Mouse (Mus musculus) thymus, adult 2 months (tissue): Measurements from ENCODE around the gene Fam98c. TPM values are rescaled to one million over a fixed set of nuclear protein-coding genes. Genes with fewer than 3 reads are reported as not detected.
"Not testable (repeated sequence)": the region's sequence is repeated elsewhere in the genome, so short reads cannot be mapped to it uniquely, and the experiment has no call there.

Experiments
- DNase-seq: peaks from one replicate; pipeline ENCODE4 v3.0.0; 2021
- H3K27ac ChIP-seq: fragments of 200-500 bp; 2 replicates; pipeline ENCODE4 v1.5.1; 2012; ENCODE audit warnings: low read length, control low read depth; ENCODE audit not compliant: control insufficient read depth, insufficient read depth
- H3K27me3 ChIP-seq: fragments of 200-500 bp; 2 replicates; pipeline ENCODE4 v1.6.1; 2012; ENCODE audit warnings: mild to moderate bottlenecking, low read length, moderate library complexity, mixed read lengths; ENCODE audit not compliant: control insufficient read depth, insufficient read depth
- H3K36me3 ChIP-seq: fragments of 200-500 bp; 2 replicates; pipeline ENCODE4 v1.6.1; 2012; ENCODE audit warnings: mild to moderate bottlenecking, low read length, moderate library complexity; ENCODE audit not compliant: control insufficient read depth, insufficient read depth
- H3K4me1 ChIP-seq: fragments of 200-500 bp; replicated peaks from 2 replicates; pipeline ENCODE4 v1.6.1; 2012; ENCODE audit warnings: low read length; ENCODE audit not compliant: control insufficient read depth, insufficient read depth
- H3K4me3 ChIP-seq: fragments of 200-500 bp; 2 replicates; pipeline ENCODE4 v1.5.1; 2012; ENCODE audit warnings: mild to moderate bottlenecking, low read length, control low read depth, moderate library complexity; ENCODE audit not compliant: control insufficient read depth, insufficient read depth
- CTCF ChIP-seq: fragments of 200-500 bp; IDR thresholded peaks from 2 replicates; pipeline ENCODE4 v1.5.1; 2012; ENCODE audit warnings: mild to moderate bottlenecking, control low read depth, low read length, moderate library complexity, borderline replicate concordance; ENCODE audit not compliant: control insufficient read depth, poor library complexity, insufficient read depth; ENCODE audit errors: extremely low read depth
- POLR2A ChIP-seq: fragments of 200-500 bp; IDR thresholded peaks from 2 replicates; pipeline ENCODE4 v1.6.1; 2012; ENCODE audit warnings: mild to moderate bottlenecking, low read length, control low read depth, moderate library complexity; ENCODE audit not compliant: control insufficient read depth, poor library complexity, insufficient read depth; ENCODE audit errors: extremely low read depth
- WGBS: fragments of 180-500 bp; shearing (Covaris S2); methylation state at CpG from one replicate; pipeline ENCODE4 v1.1.7; 2018; 5-methylcytosine and 5-hydroxymethylcytosine counted together
- polyA plus RNA-seq: library from polyadenylated mRNA; depleted of rRNA; stranded (reverse); fragments of >200 nt; gene quantifications from 2 replicates; pipeline ENCODE4 v1.2.3, GENCODE M21; 2012; rRNA removed

Fam98c gene
- polyA plus RNA-seq = 88.8 and 92.3 TPM in 2 replicates

DNA sequence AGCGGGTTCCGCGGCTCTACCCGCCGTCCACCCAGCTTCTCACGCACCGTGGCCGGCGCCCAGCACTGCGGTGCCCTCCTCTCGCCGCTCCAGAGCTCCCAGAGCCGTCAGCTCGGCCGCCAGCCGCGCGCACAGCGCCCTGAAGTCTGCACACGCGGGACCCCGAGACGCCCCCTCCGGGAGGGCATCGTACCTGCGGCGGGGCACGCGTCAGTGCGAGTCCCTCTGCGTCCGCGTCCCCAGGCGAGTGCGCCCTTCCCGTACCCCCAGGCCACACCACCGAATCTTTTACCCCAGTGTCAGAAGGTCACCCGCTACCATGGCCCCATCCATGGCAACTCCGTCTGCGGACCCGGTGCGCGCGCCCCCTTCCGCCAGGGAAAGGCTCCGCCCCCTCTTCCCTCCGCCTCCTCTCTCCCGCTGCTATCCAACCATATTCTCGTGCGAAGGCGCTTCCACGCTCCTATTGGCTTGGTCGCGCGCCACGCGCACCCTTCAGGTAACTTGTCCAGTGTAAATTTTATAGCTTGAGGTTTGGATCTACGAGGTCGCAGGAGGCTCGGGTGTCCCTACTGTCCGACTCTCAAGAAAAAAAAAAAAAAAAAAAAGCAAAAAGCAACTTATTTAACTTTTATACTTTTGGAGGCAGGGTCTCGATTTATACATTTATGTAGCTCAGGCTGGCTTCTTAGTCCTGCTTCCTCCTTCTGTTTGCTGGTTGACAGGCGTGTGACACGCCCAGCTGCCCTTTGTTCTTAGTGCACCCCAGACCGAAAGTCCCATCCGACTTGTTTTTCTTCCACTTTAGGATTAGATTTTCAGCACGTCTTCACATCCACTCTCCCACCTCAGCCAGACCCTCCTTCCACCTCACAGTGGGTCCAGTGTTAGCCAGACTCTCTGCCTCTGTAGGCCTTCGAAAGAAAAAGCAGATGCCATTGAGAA lies at the start of gene Fam98c:
Gene Fam98c, minus strand, starts transcription at position 397 of the 945 bp plus-strand sequence.
- Histone ChIP-seq H3K27me3 (no peaks in the 10 kb centered on the region), H3K27ac (peak within 1 kb of the TSS; percentile 3; the same call in 1 of the 2 replicates), H3K36me3 (no peaks in the 10 kb centered on the region), H3K4me1 (peaks cover 20% of the 10 kb centered on the region), H3K4me3 (peak within 1 kb of the TSS; percentile 64)
- 2% methylated on average over 68 of the region's 68 CpGs for WGBS
- DNase-seq = peak; percentile 84
- TF ChIP-seq POLR2A (peak; percentile 44; the same call in 1 of the 2 replicates), CTCF (no peak)

GRCm38 (mm10) chr7:29202577-29202976 lies 46.5 kb upstream of the Fam98c start:
- Histone ChIP-seq H3K36me3 (no peaks in the 10 kb centered on the region), H3K27ac (no peak overlapping the region), H3K4me1 (no peaks in the 10 kb centered on the region), H3K27me3 (no peaks in the 10 kb centered on the region), H3K4me3 (no peak overlapping the region)
- DNase-seq = peak; percentile 24
- 49% methylated on average over 6 of the region's 6 CpGs for WGBS
- TF ChIP-seq CTCF = no peak
- TF ChIP-seq POLR2A = no peak

- not testable (repeated sequence) for H3K27me3 ChIP-seq, H3K36me3 ChIP-seq, H3K4me1 ChIP-seq, H3K4me3 ChIP-seq, H3K27ac ChIP-seq, DNase-seq
- WGBS = 100% methylated on average over 1 of the region's 1 CpGs
These were observed 38.2 kb upstream of the Fam98c start for GRCm38 (mm10) chr7:29194230-29194629.

DNA sequence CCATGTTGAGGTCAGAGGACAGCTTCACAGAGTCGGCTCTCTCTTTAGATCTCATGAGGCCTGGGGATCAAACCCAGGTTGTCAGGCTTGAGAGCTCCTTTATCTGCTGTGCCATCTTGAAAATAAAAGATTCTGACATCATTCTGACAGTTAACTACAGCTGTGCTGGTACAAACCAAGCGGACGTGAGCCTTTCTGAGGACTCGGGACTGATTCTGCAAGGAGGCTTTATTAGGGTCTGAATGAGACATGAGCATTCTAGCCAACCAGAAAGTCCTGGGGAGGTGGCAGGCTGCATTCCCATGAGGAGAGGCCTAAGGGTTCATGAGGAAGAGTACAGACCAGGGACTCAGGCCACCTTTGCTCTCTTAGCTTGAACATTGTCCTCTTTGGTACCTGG lies 25.3 kb upstream of the Fam98c start:
- H3K4me3 ChIP-seq, H3K36me3 ChIP-seq, DNase-seq, H3K4me1 ChIP-seq, H3K27me3 ChIP-seq, H3K27ac ChIP-seq: not testable (repeated sequence)
- WGBS = 63% methylated on average over 4 of the region's 4 CpGs

- Histone ChIP-seq H3K27me3 (no peaks in the 10 kb centered on the region), H3K4me1 (peaks cover 10% of the 10 kb centered on the region), H3K27ac (peak overlapping the region; percentile 35; the same call in 1 of the 2 replicates), H3K4me3 (peak overlapping the region; percentile 49), H3K36me3 (peaks cover 13% of the 10 kb centered on the region)
- DNase-seq = no peak
- 44% methylated on average over 5 of the region's 5 CpGs for WGBS
- no peak for TF ChIP-seq POLR2A
- no peak for TF ChIP-seq CTCF
These were observed 24.8 kb upstream of the Fam98c start for GRCm38 (mm10) chr7:29180854-29181236.

GRCm38 (mm10) chr7:29180077-29180853 lies 24.2 kb upstream of the Fam98c start, which contains the start of gene Psmd8:
TSS of gene Psmd8 (minus strand) at chr7:29180701.
- TF ChIP-seq CTCF (0 out of 2 replicates have a peak, but pooled peaks have one; percentile 63), POLR2A (peak; percentile 96)

More at GRCm38 (mm10) chr7:29180077-29180853, 24.2 kb upstream of the Fam98c start, which contains the start of gene Psmd8:
- Histone ChIP-seq H3K27ac (peak within 1 kb of the TSS; percentile 35; the same call in 1 of the 2 replicates), H3K36me3 (peaks cover 18% of the 10 kb centered on the region), H3K4me3 (peak within 1 kb of the TSS; percentile 79), H3K4me1 (peaks cover 10% of the 10 kb centered on the region), H3K27me3 (no peaks in the 10 kb centered on the region)
- peak; percentile 97 for DNase-seq
- WGBS = under 1% methylated on average over 62 of the region's 62 CpGs
